Mouse (Mus musculus): ENCODE results near the gene Mapk11. TPM values are rescaled to one million over a fixed set of nuclear protein-coding genes. Genes with fewer than 3 reads are reported as not detected.

Gene Mapk11
- polyA plus RNA-seq, 1 experiment from 2014 or later: 1.9 TPM

DNA sequence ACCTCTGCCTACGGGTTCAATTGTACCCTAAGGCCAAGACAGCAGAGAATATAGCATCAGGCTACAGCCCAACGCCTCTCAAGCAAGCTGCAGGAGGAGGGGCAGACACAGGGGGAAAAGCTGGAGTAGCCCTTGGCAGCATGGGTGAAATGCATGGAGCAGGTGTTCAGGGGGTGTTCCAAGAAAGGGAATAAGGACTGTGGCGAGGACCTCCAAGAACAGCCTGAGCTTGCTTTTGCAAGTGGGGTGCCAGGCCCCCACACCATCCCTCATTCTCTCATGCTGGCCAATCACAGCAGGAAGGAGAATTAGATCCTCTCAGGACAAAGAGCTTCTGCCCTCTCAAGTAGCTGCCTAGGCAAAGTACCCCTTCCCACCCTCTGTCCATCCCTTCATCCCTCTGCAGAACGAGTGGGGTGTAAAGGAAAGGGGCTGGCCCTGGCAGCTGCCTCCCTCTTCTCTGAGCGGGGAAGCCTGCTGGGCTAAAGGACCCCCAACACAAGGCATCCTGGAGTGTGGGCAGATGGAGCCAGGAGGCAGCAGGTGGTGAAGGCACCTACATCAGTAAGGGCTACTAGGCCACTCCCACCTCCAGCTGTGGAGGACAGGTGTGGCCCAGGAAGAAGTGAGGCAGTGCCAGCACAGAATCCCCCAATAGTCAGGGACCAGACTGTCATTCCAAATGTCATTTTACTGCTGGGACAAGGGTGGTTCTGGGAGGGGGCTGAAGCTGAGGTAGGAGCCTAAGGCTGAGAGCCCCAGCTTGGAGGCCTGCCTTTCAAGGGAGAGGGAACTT, 34.9 kb upstream of the Mapk11 start:
- Histone ChIP-seq H3K4me1 (replicated peaks; ENCODE audit: control insufficient read depth, insufficient read depth, low read length) (no peaks in the 10 kb centered on the region), H3K27ac (ENCODE audit: low read depth, low read length) (no peak overlapping the region), H3K36me3 (ENCODE audit: control insufficient read depth, insufficient read depth) (peaks cover 12% of the 10 kb centered on the region; the same call in 1 of the 2 replicates), H3K9ac (ENCODE audit: low read depth, low read length) (no peak overlapping the region), H3K9me3 (ENCODE audit: control insufficient read depth) (no peaks in the 10 kb centered on the region), H3K4me3 (ENCODE audit: low read depth, low read length) (no peak overlapping the region), H3K4me2 (replicated peaks; ENCODE audit: low read depth) (no peak overlapping the region), H3K27me3 (replicated peaks; ENCODE audit: control insufficient read depth, insufficient read depth, low read length) (no peaks in the 10 kb centered on the region)
- 83% methylated on average over 5 of the region's 5 CpGs for WGBS
- no peak for TF ChIP-seq CTCF (IDR thresholded peaks at IDR 0.05; ENCODE audit: low read depth)
- no peak for ATAC-seq

GRCm38 (mm10) chr15:89182842-89183241, 33.4 kb upstream of the Mapk11 start:
- no peak overlapping the region for H3K27ac ChIP-seq (ENCODE audit: low read depth, low read length)
- H3K9ac ChIP-seq (ENCODE audit: low read depth, low read length): no peak overlapping the region
- WGBS: 84% methylated on average over 5 of the region's 5 CpGs
- no peak for TF ChIP-seq CTCF (IDR thresholded peaks at IDR 0.05; ENCODE audit: low read depth)
- H3K9me3 ChIP-seq (ENCODE audit: control insufficient read depth): no peaks in the 10 kb centered on the region
- H3K36me3 ChIP-seq (ENCODE audit: control insufficient read depth, insufficient read depth): peaks cover 6% of the 10 kb centered on the region; the same call in 1 of the 2 replicates
- no peak overlapping the region for H3K4me3 ChIP-seq (ENCODE audit: low read depth, low read length)
- no peak overlapping the region for H3K4me2 ChIP-seq (replicated peaks; ENCODE audit: low read depth)
- no peaks in the 10 kb centered on the region for H3K27me3 ChIP-seq (replicated peaks; ENCODE audit: control insufficient read depth, insufficient read depth, low read length)
- no peak for ATAC-seq
- peaks cover 8% of the 10 kb centered on the region for H3K4me1 ChIP-seq (replicated peaks; ENCODE audit: control insufficient read depth, insufficient read depth, low read length)

GRCm38 (mm10) chr15:89182328-89182741, 32.9 kb upstream of the Mapk11 start:
- 44% methylated on average over 6 of the region's 6 CpGs for WGBS
- H3K27ac ChIP-seq (ENCODE audit: low read depth, low read length): no peak overlapping the region
- no peaks in the 10 kb centered on the region for H3K9me3 ChIP-seq (ENCODE audit: control insufficient read depth)
- H3K4me3 ChIP-seq (ENCODE audit: low read depth, low read length): no peak overlapping the region
- 0 out of 2 replicates have a peak overlapping the region, but pooled peaks have one; percentile 13 for H3K4me2 ChIP-seq (replicated peaks; ENCODE audit: low read depth)
- H3K36me3 ChIP-seq (ENCODE audit: control insufficient read depth, insufficient read depth): peaks cover 6% of the 10 kb centered on the region; the same call in 1 of the 2 replicates
- no peak overlapping the region for H3K9ac ChIP-seq (ENCODE audit: low read depth, low read length)
- peak; percentile 51 for TF ChIP-seq CTCF (IDR thresholded peaks at IDR 0.05; ENCODE audit: low read depth)
- no peak for ATAC-seq
- H3K27me3 ChIP-seq (replicated peaks; ENCODE audit: control insufficient read depth, insufficient read depth, low read length): no peaks in the 10 kb centered on the region
- peaks cover 13% of the 10 kb centered on the region for H3K4me1 ChIP-seq (replicated peaks; ENCODE audit: control insufficient read depth, insufficient read depth, low read length)

GRCm38 (mm10) chr15:89181561-89182270, 32.3 kb upstream of the Mapk11 start:
- Histone ChIP-seq H3K4me3 (ENCODE audit: low read depth, low read length) (no peak overlapping the region), H3K9ac (ENCODE audit: low read depth, low read length) (no peak overlapping the region)

GRCm38 (mm10) chr15:89180571-89181229, 31.3 kb upstream of the Mapk11 start, which contains the start of gene Plxnb2:
Gene Plxnb2, minus strand, starts transcription at chr15:89180788.
- Histone ChIP-seq H3K9me3 (ENCODE audit: control insufficient read depth) (no peaks in the 10 kb centered on the region), H3K27ac (ENCODE audit: low read depth, low read length) (peak within 1 kb of the TSS; percentile 88), H3K36me3 (ENCODE audit: control insufficient read depth, insufficient read depth) (no peaks in the 10 kb centered on the region), H3K27me3 (replicated peaks; ENCODE audit: control insufficient read depth, insufficient read depth, low read length) (no peaks in the 10 kb centered on the region), H3K4me1 (replicated peaks; ENCODE audit: control insufficient read depth, insufficient read depth, low read length) (peaks cover 27% of the 10 kb centered on the region), H3K4me3 (ENCODE audit: low read depth, low read length) (peak within 1 kb of the TSS; percentile 78), H3K4me2 (replicated peaks; ENCODE audit: low read depth) (peak within 1 kb of the TSS; percentile 90), H3K9ac (ENCODE audit: low read depth, low read length) (peak within 1 kb of the TSS; percentile 79)
- 0% methylated on average over 61 of the region's 72 CpGs for WGBS
- peak; percentile 66 for ATAC-seq
- no peak; the same call in 1 of the 2 replicates for TF ChIP-seq CTCF (IDR thresholded peaks at IDR 0.05; ENCODE audit: low read depth)

More at GRCm38 (mm10) chr15:89181561-89182270, 32.3 kb upstream of the Mapk11 start:
- H3K36me3 ChIP-seq (ENCODE audit: control insufficient read depth, insufficient read depth): peaks cover 3% of the 10 kb centered on the region; the same call in 1 of the 2 replicates
- no peak overlapping the region for H3K27ac ChIP-seq (ENCODE audit: low read depth, low read length)
- no peaks in the 10 kb centered on the region for H3K27me3 ChIP-seq (replicated peaks; ENCODE audit: control insufficient read depth, insufficient read depth, low read length)
- 69% methylated on average over 10 of the region's 10 CpGs for WGBS
- TF ChIP-seq CTCF (IDR thresholded peaks at IDR 0.05; ENCODE audit: low read depth): peak; percentile 53
- peaks cover 19% of the 10 kb centered on the region for H3K4me1 ChIP-seq (replicated peaks; ENCODE audit: control insufficient read depth, insufficient read depth, low read length)
- no peak for ATAC-seq
- no peaks in the 10 kb centered on the region for H3K9me3 ChIP-seq (ENCODE audit: control insufficient read depth)
- peak overlapping the region; percentile 90 for H3K4me2 ChIP-seq (replicated peaks; ENCODE audit: low read depth)

Data from intestine, postnatal 0 days (tissue).